Mouse (Mus musculus) lung, adult 2 months (tissue): ENCODE measurements at regions not wholly inside any gene's neighbourhood (a gene's known extent, or its start where the extent isn't known, plus 50 kb on each side); places are given as distances from the start of the nearest gene placed in this dataset.

Source experiments
- DNase-seq: peaks from one replicate; pipeline ENCODE4 v3.0.0; 2022
- H3K4me1 ChIP-seq: fragments of 200-500 bp; 2 replicates; pipeline ENCODE4 v1.6.1; 2011; ENCODE audit warnings: low read length; ENCODE audit not compliant: control insufficient read depth, insufficient read depth
- H3K4me3 ChIP-seq: fragments of 200-500 bp; replicated peaks from 2 replicates; pipeline ENCODE3; 2011; ENCODE audit warnings: low read depth, mild to moderate bottlenecking, control low read depth, low read length; ENCODE audit errors: extremely low read depth
- CTCF ChIP-seq: fragments of 200-500 bp; IDR thresholded peaks from 2 replicates; pipeline ENCODE4 v1.5.1; 2011; ENCODE audit warnings: mild to moderate bottlenecking, low read length, control low read depth; ENCODE audit not compliant: insufficient read depth
- POLR2A ChIP-seq: fragments of 200-500 bp; IDR thresholded peaks from 2 replicates; pipeline ENCODE4 v1.6.1; 2011; ENCODE audit warnings: low read depth, mild to moderate bottlenecking, control low read depth, low read length, borderline replicate concordance; ENCODE audit errors: extremely low read depth
- WGBS: fragments of 180-500 bp; shearing (Covaris S2); methylation state at CpG from one replicate; pipeline ENCODE4 v1.1.7; 2018; 5-methylcytosine and 5-hydroxymethylcytosine counted together

- H3K4me3 ChIP-seq = no peak overlapping the region
- no peaks in the 10 kb centered on the region for H3K4me1 ChIP-seq
- 23% methylated on average over 7 of the region's 7 CpGs for WGBS
- TF ChIP-seq CTCF (no peak), POLR2A (no peak)
- DNase-seq = peak; percentile 18
Observed at GRCm38 (mm10) chr11:19111916-19112575, 93.3 kb upstream of the Meis1 start.

- no peak overlapping the region for H3K4me3 ChIP-seq
Observed at GRCm38 (mm10) chr11:19117121-19117520, 98.3 kb upstream of the Meis1 start.

GRCm38 (mm10) chr11:19118258-19118657, 99.5 kb upstream of the Meis1 start:
- WGBS = 89% methylated on average over 4 of the region's 4 CpGs
- DNase-seq = no peak
- no peak for TF ChIP-seq CTCF
- no peak for TF ChIP-seq POLR2A
- Histone ChIP-seq H3K4me1 (no peaks in the 10 kb centered on the region), H3K4me3 (no peak overlapping the region)

More at GRCm38 (mm10) chr11:19117121-19117520, 98.3 kb upstream of the Meis1 start:
- TF ChIP-seq CTCF = no peak
- TF ChIP-seq POLR2A = no peak
- DNase-seq = no peak
- H3K4me1 ChIP-seq = no peaks in the 10 kb centered on the region
- 91% methylated on average over 2 of the region's 2 CpGs for WGBS

GRCm38 (mm10) chr11:19119927-19120827, 101.4 kb upstream of the Meis1 start:
- WGBS = 54% methylated on average over 8 of the region's 8 CpGs
- no peak for TF ChIP-seq POLR2A
- TF ChIP-seq CTCF = no peak
- DNase-seq = no peak

GRCm38 (mm10) chr11:19120871-19121270, 102.1 kb upstream of the Meis1 start:
- no peak for DNase-seq
- 50% methylated on average over 3 of the region's 3 CpGs for WGBS
- Histone ChIP-seq H3K4me1 (no peaks in the 10 kb centered on the region), H3K4me3 (no peak overlapping the region)
- no peak for TF ChIP-seq CTCF
- TF ChIP-seq POLR2A = no peak

More at GRCm38 (mm10) chr11:19119927-19120827, 101.4 kb upstream of the Meis1 start:
- Histone ChIP-seq H3K4me1 (no peaks in the 10 kb centered on the region), H3K4me3 (no peak overlapping the region)

GRCm38 (mm10) chr11:19135375-19136050, 116.7 kb upstream of the Meis1 start:
- Histone ChIP-seq H3K4me3 (no peak overlapping the region), H3K4me1 (no peaks in the 10 kb centered on the region)
- no peak for TF ChIP-seq POLR2A
- DNase-seq = no peak
- 48% methylated on average over 2 of the region's 2 CpGs for WGBS

- Histone ChIP-seq H3K4me3 (no peak overlapping the region), H3K4me1 (no peaks in the 10 kb centered on the region)
- TF ChIP-seq CTCF = no peak
- no peak for TF ChIP-seq POLR2A
- DNase-seq = peak; percentile 19
- WGBS = 67% methylated on average over 5 of the region's 5 CpGs
Observed at GRCm38 (mm10) chr11:19138423-19138822, 119.6 kb upstream of the Meis1 start.

GRCm38 (mm10) chr11:19138831-19139230, 120.0 kb upstream of the Meis1 start:
- H3K4me3 ChIP-seq = no peak overlapping the region
- no peak for TF ChIP-seq CTCF
- TF ChIP-seq POLR2A = no peak
- H3K4me1 ChIP-seq = no peaks in the 10 kb centered on the region
- DNase-seq = no peak
- WGBS = 71% methylated on average over 2 of the region's 2 CpGs

GRCm38 (mm10) chr11:19143267-19144000, 124.6 kb upstream of the Meis1 start:
- TF ChIP-seq POLR2A (no peak), CTCF (no peak)
- no peak overlapping the region for H3K4me3 ChIP-seq
- no peak for DNase-seq
- H3K4me1 ChIP-seq = no peaks in the 10 kb centered on the region
- WGBS = 62% methylated on average over 17 of the region's 17 CpGs
